Mouse (Mus musculus) layer of hippocampus, postnatal 14 days (tissue): ENCODE results near the gene S100a7a. TPM values are rescaled to one million over a fixed set of nuclear protein-coding genes. Genes with fewer than 3 reads are reported as not detected.

Source experiments
- DNase-seq, 2 experiments: peaks; one replicate each; pipeline ENCODE4 v3.0.0; 2021 to 2022; ENCODE audit warnings: low spot score in 2 of 2, mixed read lengths in 1 of 2
- total RNA-seq, 2 experiments: library from RNA; stranded (reverse); gene quantifications; 2 replicates each; pipeline ENCODE4 v1.2.3; 2021

S100a7a gene
- total RNA-seq, 2 experiments from 2014 or later = 0.35 TPM; not detected in 1

DNA sequence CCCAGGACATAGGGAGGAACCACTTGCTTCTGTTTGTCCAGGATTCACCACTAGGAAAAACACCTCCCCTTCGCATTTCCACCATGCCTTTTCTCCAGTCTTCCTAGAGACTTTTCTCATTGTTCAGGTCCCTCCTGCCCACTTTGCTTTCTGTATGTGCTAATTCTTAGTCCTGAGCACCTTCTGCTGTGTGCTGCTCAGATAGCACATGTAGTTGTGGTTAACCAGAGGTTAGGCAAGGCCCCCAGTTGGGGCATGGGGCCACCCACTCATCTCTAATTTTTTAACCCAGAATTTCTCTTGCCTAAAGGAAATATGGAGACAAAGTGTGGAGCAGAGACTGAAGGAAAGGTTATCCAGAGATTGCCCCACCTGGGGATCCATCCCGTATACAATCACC, 48.4 kb downstream of the S100a7a start:
- DNase-seq = no peak

Other genes with a start within 250 kb of the S100a7a start
- gene Ints3, start 220.4 kb upstream of the S100a7a start, total RNA-seq = 10 to 100 TPM; 60.5 to 67.0 TPM
- gene Npr1, start 188.2 kb upstream of the S100a7a start, total RNA-seq = 1 to 10 TPM; 4.2 to 6.5 TPM
- gene Ilf2, start 177.9 kb upstream of the S100a7a start, total RNA-seq = 10 to 100 TPM; 86.0 to 87.9 TPM
- 10 to 100 TPM; 47.0 to 51.7 TPM for gene Snapin, start 163.0 kb upstream of the S100a7a start, total RNA-seq
- gene Chtop, start 144.5 kb upstream of the S100a7a start, total RNA-seq = 100 to 1,000 TPM; 164 to 166 TPM
- 10 to 100 TPM; 91.9 to 92.5 TPM for gene S100a1, start 139.6 kb upstream of the S100a7a start, total RNA-seq
- gene S100a13, start 139.6 kb upstream of the S100a7a start, total RNA-seq = 10 to 100 TPM; 27.1 to 29.7 TPM
- gene S100a14, start 127.2 kb upstream of the S100a7a start, total RNA-seq = under 1 TPM; 0.60 to 0.74 TPM
- gene S100a16, start 116.8 kb upstream of the S100a7a start, total RNA-seq = 100 to 1,000 TPM in 1 of 2 experiments, 10 to 100 TPM in 1; 97.9 to 107 TPM
- 1 to 10 TPM; 2.3 to 3.0 TPM for gene S100a3, start 93.4 kb upstream of the S100a7a start, total RNA-seq
- gene S100a2, start 63.8 kb upstream of the S100a7a start, total RNA-seq = not detected
- gene Gm42674, start 52.1 kb upstream of the S100a7a start, total RNA-seq = not detected
- gene S100a4, start 50.2 kb upstream of the S100a7a start, total RNA-seq = 1 to 10 TPM; 7.3 to 9.1 TPM
- gene S100a5, start 45.5 kb upstream of the S100a7a start, total RNA-seq = not detected
- gene S100a6, start 41.1 kb upstream of the S100a7a start, total RNA-seq = 10 to 100 TPM; 26.3 to 30.1 TPM
- not detected for gene S100a8, start 15.0 kb downstream of the S100a7a start, total RNA-seq
- gene S100a9, start 41.7 kb downstream of the S100a7a start, total RNA-seq = under 1 TPM in 1 of 2 experiments, not detected in 1; 0.83 TPM
- not detected for gene Pglyrp4, start 72.9 kb downstream of the S100a7a start, total RNA-seq
- gene Gm5849, start 123.9 kb downstream of the S100a7a start, total RNA-seq = not detected